Mouse (Mus musculus) hindbrain, embryonic 12.5 days (tissue): ENCODE results near the gene Pitpnm3. TPM values are rescaled to one million over a fixed set of nuclear protein-coding genes. Genes with fewer than 3 reads are reported as not detected.

Experiments used
- polyA plus RNA-seq: library from polyadenylated mRNA; unstranded; fragments of >200 nt; fragmentation: Nextera tagmentation; extraction: Ambion mirVana; gene quantifications from 2 replicates; pipeline ENCODE4 v1.2.1, GENCODE M21; 2016

Pitpnm3 gene
- polyA plus RNA-seq, 1 experiment from 2014 or later, result 1.1 TPM

Other genes starting within 250 kb of the Pitpnm3 start
- 0.25 and 0.40 TPM in 2 replicates for gene Aipl1, start 98.3 kb downstream of the Pitpnm3 start, polyA plus RNA-seq
- gene Pimreg, start 93.7 kb downstream of the Pitpnm3 start, polyA plus RNA-seq, result 98.6 and 104 TPM in 2 replicates
- 0.91 and 1.1 TPM in 2 replicates for gene Gm43951, start 71.1 kb upstream of the Pitpnm3 start, polyA plus RNA-seq
- 19.6 and 19.9 TPM in 2 replicates for gene 4933427D14Rik, start 71.7 kb upstream of the Pitpnm3 start, polyA plus RNA-seq
- gene Txndc17, start 71.8 kb upstream of the Pitpnm3 start, polyA plus RNA-seq, result 159 and 167 TPM in 2 replicates
- 49.6 and 57.6 TPM in 2 replicates for gene Med31, start 79.8 kb upstream of the Pitpnm3 start, polyA plus RNA-seq
- 0.36 and 0.52 TPM in 2 replicates for gene Slc13a5, start 131.4 kb upstream of the Pitpnm3 start, polyA plus RNA-seq
- gene Xaf1, start 165.9 kb upstream of the Pitpnm3 start, polyA plus RNA-seq, result 1.9 and 2.6 TPM in 2 replicates
- gene Fbxo39, start 178.7 kb upstream of the Pitpnm3 start, polyA plus RNA-seq, result not detected in 2 replicates
- gene Tekt1, start 226.7 kb upstream of the Pitpnm3 start, polyA plus RNA-seq, result 6.6 and 7.9 TPM in 2 replicates